Mouse (Mus musculus) bone marrow, adult 2 months (tissue): ENCODE measurements at regions not wholly inside any gene's neighbourhood (a gene's known extent, or its start where the extent isn't known, plus 50 kb on each side); places are given as distances from the start of the nearest gene placed in this dataset.

Experiments used
- H3K27ac ChIP-seq: fragments of 200-500 bp; 2 replicates; pipeline ENCODE4 v1.5.1; 2012; ENCODE audit warnings: low read depth, mild to moderate bottlenecking, control low read depth, inconsistent platforms, low read length; ENCODE audit not compliant: control insufficient read depth, poor library complexity, insufficient read depth
- H3K4me1 ChIP-seq: fragments of 200-500 bp; 2 replicates; pipeline ENCODE4 v1.6.1; 2011; ENCODE audit warnings: low read length; ENCODE audit not compliant: control insufficient read depth, insufficient read depth
- H3K4me3 ChIP-seq: fragments of 200-500 bp; replicated peaks from 2 replicates; pipeline ENCODE3; 2011; ENCODE audit warnings: mild to moderate bottlenecking, low read depth, low read length, control low read depth; ENCODE audit not compliant: control insufficient read depth
- CTCF ChIP-seq: fragments of 200-500 bp; IDR thresholded peaks from 2 replicates; pipeline ENCODE4 v1.5.1; 2011; ENCODE audit warnings: low read length, control low read depth; ENCODE audit not compliant: control insufficient read depth, insufficient read depth
- POLR2A ChIP-seq: fragments of 200-500 bp; IDR thresholded peaks from 2 replicates; pipeline ENCODE4 v1.6.1; 2011; ENCODE audit warnings: low read depth, mild to moderate bottlenecking, control low read depth, low read length, borderline replicate concordance; ENCODE audit not compliant: control insufficient read depth
- WGBS: fragments of 180-500 bp; shearing (Covaris S2); methylation state at CpG from one replicate; pipeline ENCODE4 v1.1.7; 2018; 5-methylcytosine and 5-hydroxymethylcytosine counted together

DNA sequence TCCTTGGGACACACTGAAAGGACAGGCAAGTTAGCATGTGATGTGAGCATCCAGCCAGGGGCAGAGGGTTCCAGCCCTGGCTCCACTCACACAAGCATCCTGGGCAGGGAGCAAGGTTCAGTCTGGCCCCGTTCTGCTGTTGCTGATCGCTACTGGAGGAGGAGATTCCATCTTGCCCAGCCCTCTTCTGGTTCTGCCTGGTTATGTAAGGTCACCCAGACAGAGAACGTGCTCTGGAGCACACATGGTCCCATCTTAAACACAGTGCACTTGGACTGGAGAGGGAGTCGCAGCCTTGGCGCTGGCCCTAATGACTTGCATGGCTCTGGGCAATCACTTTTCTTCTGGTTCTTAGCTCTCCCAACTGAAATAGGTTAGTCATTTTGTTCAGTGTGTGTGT, 96.2 kb upstream of the Tnp1 start:
- no peak for TF ChIP-seq CTCF
- TF ChIP-seq POLR2A: no peak
- 90% methylated on average over 5 of the region's 5 CpGs for WGBS
- Histone ChIP-seq H3K4me3 (no peak overlapping the region), H3K27ac (no peak overlapping the region), H3K4me1 (no peaks in the 10 kb centered on the region)

- Histone ChIP-seq H3K4me3 (no peak overlapping the region), H3K27ac (no peak overlapping the region), H3K4me1 (no peaks in the 10 kb centered on the region)
- WGBS: 74% methylated on average over 4 of the region's 4 CpGs
- no peak for TF ChIP-seq POLR2A
- TF ChIP-seq CTCF: no peak
These were observed 90.3 kb upstream of the Tnp1 start for GRCm38 (mm10) chr1:73105856-73106463.

DNA sequence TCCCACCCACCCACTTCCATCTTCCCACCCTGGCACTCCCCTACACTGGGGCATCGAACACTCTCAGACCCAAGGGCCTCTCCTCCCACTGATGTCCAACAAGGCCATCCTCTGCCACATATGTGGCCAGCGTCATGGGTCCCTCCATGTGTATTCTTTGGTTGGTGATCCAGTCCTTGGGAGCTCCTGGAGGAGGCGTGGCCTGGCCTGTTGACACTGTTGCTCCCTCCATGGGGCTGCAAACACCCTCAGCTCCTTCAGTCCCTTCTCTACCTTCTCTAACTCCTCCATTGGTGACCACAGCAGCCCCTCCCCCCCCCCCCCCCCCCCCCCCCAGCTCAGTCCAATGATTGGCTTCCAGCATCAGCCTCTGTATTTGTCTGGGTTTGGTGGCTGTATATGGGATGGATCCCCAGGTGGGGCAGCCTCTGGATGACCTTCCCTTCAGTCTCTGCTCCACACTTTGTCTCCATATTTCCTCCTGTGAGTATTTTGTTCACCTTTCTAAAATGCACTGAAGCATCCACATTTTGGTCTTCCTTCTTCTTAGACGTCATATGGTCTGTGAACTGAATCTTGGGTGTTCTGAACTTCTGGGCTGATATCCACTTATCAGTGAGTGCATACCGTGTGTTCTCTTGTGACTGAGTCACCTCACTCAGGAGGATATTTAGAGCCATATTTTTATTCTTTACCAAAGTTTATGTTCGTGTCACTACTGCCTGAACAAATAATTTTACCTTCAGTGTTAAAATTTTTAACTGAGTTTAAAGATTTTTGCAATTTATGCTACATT, 82.1 kb upstream of the Tnp1 start:
- Histone ChIP-seq H3K4me1 (no peaks in the 10 kb centered on the region), H3K4me3 (no peak overlapping the region), H3K27ac (no peak overlapping the region)
- WGBS: 61% methylated on average over 6 of the region's 6 CpGs
- TF ChIP-seq CTCF (no peak), POLR2A (no peak)

GRCm38 (mm10) chr1:73089636-73090035, 73.9 kb upstream of the Tnp1 start:
- Histone ChIP-seq H3K4me1 (no peaks in the 10 kb centered on the region), H3K27ac (no peak overlapping the region), H3K4me3 (no peak overlapping the region)
- TF ChIP-seq POLR2A (no peak), CTCF (no peak)
- WGBS: 75% methylated on average over 3 of the region's 3 CpGs

DNA sequence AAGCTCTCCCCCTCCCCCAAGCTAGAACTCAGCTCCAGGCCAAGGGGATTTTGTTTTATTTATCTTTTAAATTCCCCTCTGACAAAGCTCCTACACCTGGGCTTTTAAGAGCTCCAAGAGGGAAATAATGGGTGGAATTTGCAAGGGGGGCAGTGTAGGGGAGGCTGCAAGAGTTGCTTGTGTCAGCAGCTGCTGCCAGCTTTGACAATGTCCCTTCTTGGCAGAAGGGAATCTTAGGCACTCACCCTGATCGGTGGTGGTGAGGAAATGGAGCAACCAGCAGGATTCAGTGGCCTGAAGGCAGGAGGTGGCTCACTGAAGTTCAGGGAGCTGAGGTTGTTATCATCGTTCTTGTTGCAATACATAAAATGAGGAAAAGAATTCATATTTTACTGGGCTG, 72.8 kb upstream of the Tnp1 start:
- no peaks in the 10 kb centered on the region for H3K4me1 ChIP-seq
- 53% methylated on average over 2 of the region's 2 CpGs for WGBS
- H3K4me3 ChIP-seq: no peak overlapping the region
- H3K27ac ChIP-seq: no peak overlapping the region
- TF ChIP-seq POLR2A (no peak), CTCF (no peak)

DNA sequence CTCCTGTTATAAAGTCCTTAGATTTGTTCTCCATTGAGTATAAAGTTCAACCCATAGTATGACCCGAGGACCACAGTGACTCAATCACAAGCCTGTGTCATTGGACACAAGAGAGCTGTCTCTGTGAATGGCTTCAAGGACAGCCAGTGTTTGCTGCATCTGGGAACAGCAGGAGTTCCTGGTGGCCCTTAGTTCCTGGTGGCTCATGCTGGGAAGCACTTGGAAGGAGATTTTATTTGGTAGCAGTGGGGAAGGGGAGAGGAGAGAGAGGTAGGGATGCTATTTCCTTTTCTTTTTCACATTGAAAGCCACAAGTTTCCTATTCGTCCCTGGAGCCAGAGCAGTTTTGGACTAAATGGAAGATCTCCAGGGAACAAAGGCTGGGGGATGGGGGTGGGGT, 69.2 kb upstream of the Tnp1 start:
- no peak for TF ChIP-seq POLR2A
- H3K27ac ChIP-seq: no peak overlapping the region
- WGBS: 56% methylated on average over 2 of the region's 2 CpGs

DNA sequence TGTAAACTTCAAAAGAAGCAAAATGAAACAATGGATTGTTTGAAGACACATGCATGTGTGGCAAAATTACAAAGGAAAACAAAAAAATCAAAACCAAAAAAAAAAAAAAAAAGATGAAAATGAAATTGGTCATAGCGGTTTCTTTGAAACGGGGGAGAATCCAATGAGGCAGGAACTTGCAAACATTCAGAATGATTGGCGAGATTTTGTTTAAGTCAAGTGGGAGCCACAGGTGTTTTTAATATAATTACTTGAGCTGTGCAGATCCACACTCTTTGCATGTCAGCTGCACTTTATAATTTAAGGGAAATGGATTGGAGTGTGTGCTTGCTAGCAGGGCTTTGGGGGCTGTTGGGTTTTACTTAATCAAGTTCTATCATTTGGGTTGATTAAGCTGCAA, 67.7 kb upstream of the Tnp1 start:
- H3K4me1 ChIP-seq: no peaks in the 10 kb centered on the region

More for the DNA sequence above, 69.2 kb upstream of the Tnp1 start:
- H3K4me1 ChIP-seq: no peaks in the 10 kb centered on the region
- H3K4me3 ChIP-seq: no peak overlapping the region

DNA sequence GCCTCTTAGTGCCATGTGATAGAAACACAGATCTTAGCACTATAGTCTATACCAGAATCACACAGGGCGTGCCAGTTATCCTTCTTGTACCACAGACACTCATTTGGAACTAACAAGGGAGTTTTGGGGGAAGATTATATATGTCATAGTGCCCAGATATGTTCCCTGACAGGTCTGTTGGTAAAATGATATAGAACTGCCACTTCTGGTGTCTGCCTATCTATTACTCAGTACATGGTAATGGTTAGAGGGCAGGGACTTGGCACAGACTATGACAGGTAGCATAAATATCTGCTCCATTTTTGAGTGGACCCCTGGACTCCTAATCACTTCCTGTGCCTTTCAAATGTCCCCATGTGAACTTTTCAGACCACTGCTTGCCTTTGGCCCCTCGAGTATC, 63.8 kb upstream of the Tnp1 start:
- H3K4me3 ChIP-seq: no peak overlapping the region
- TF ChIP-seq CTCF: no peak
- no peak for TF ChIP-seq POLR2A
- WGBS: 74% methylated on average over 2 of the region's 2 CpGs
- no peaks in the 10 kb centered on the region for H3K4me1 ChIP-seq
- H3K27ac ChIP-seq: no peak overlapping the region

More for the DNA sequence above, 67.7 kb upstream of the Tnp1 start:
- TF ChIP-seq POLR2A: no peak
- TF ChIP-seq CTCF: no peak
- 81% methylated on average over 3 of the region's 3 CpGs for WGBS
- no peak overlapping the region for H3K4me3 ChIP-seq
- H3K27ac ChIP-seq: no peak overlapping the region

DNA sequence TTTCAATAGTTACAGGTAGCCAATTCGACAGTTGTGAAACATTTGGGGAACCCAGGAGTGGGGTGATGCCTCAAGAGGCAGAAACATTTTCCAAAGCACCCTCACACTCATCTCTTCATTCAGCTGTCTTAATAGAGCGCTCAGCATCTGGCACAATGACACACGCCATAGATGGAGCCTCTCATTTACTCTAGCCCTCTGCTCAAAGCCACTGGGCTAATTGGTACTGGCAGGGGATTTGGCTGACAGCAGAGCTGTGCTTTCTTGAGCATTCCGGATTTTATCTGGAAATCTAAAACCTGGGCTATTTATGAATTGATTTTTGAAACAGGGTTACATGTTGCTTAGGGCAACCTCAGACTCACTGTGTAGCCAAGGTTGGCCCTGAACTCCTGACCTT, 61.4 kb upstream of the Tnp1 start:
- no peak overlapping the region for H3K4me3 ChIP-seq
- WGBS: 69% methylated on average over 4 of the region's 4 CpGs
- no peak overlapping the region for H3K27ac ChIP-seq
- no peaks in the 10 kb centered on the region for H3K4me1 ChIP-seq
- TF ChIP-seq POLR2A (no peak), CTCF (no peak)
